Mouse (Mus musculus) lung, postnatal 0 days (tissue): Measurements from ENCODE around the gene Csnk1e. TPM values are rescaled to one million over a fixed set of nuclear protein-coding genes. Genes with fewer than 3 reads are reported as not detected.

ENCODE experiments used
- ATAC-seq: fragments of 200-750 bp; cut with Nextera tagmentation; 2 replicates; pipeline ENCODE4 v1.8.0; 2017; ENCODE audit warnings: moderate library complexity
- DNase-seq: peaks from one replicate; pipeline ENCODE4 v3.0.0-alpha.2; 2016; ENCODE audit warnings: low spot score
- H3K27ac ChIP-seq: fragments of 300-500 bp; sonication (generic); 2 replicates; pipeline ENCODE4 v1.5.1; 2014; ENCODE audit warnings: antibody characterized with exemption, mild to moderate bottlenecking, low read length, mixed read lengths
- H3K27me3 ChIP-seq: fragments of 300-500 bp; sonication (generic); replicated peaks from 2 replicates; pipeline ENCODE4 v1.6.1; 2014; ENCODE audit warnings: low read length, mixed read lengths; ENCODE audit not compliant: insufficient read depth
- H3K36me3 ChIP-seq: fragments of 300-500 bp; sonication (generic); 2 replicates; pipeline ENCODE4 v1.6.1; 2014; ENCODE audit warnings: low read length, mixed read lengths; ENCODE audit not compliant: insufficient read depth
- H3K4me1 ChIP-seq: fragments of 300-500 bp; sonication (generic); 2 replicates; pipeline ENCODE4 v1.6.1; 2014; ENCODE audit warnings: antibody characterized with exemption, low read depth, low read length, mixed read lengths; ENCODE audit not compliant: insufficient read depth
- H3K4me2 ChIP-seq: fragments of 300-500 bp; sonication (generic); replicated peaks from 2 replicates; pipeline ENCODE4 v1.6.1; 2014; ENCODE audit warnings: low read depth, mild to moderate bottlenecking, low read length, moderate library complexity, mixed read lengths
- H3K4me3 ChIP-seq: fragments of 300-500 bp; sonication (generic); 2 replicates; pipeline ENCODE4 v1.5.1; 2014; ENCODE audit warnings: low read depth, low read length
- H3K9ac ChIP-seq: fragments of 300-500 bp; sonication (generic); replicated peaks from 2 replicates; pipeline ENCODE4 v1.6.1; 2014; ENCODE audit warnings: low read depth, mild to moderate bottlenecking
- H3K9me3 ChIP-seq: fragments of 300-500 bp; sonication (generic); 2 replicates; pipeline ENCODE4 v1.6.1; 2016; ENCODE audit warnings: low read length, mixed read lengths
- CTCF ChIP-seq: IDR thresholded peaks from 2 replicates; pipeline ENCODE4 v1.5.1; 2016; ENCODE audit warnings: antibody characterized with exemption, mild to moderate bottlenecking
- EP300 ChIP-seq: IDR thresholded peaks from 2 replicates; pipeline ENCODE4 v1.6.1; 2016; ENCODE audit warnings: antibody characterized with exemption, mild to moderate bottlenecking, control low read depth
- WGBS: fragments of 180-500 bp; shearing (Covaris S2); extraction: QIAGEN DNeasy Blood & Tissue Kit; methylation state at CpG from one replicate; pipeline ENCODE4 v1.1.7; 2014; 5-methylcytosine and 5-hydroxymethylcytosine counted together
- polyA plus RNA-seq: library from polyadenylated mRNA; unstranded; fragments of >200 nt; fragmentation: Nextera tagmentation; extraction: Ambion mirVana; gene quantifications from 2 replicates; pipeline ENCODE4 v1.2.1, GENCODE M21; 2015

Gene Csnk1e
- polyA plus RNA-seq, 1 experiment from 2014 or later: 67.2 TPM

DNA sequence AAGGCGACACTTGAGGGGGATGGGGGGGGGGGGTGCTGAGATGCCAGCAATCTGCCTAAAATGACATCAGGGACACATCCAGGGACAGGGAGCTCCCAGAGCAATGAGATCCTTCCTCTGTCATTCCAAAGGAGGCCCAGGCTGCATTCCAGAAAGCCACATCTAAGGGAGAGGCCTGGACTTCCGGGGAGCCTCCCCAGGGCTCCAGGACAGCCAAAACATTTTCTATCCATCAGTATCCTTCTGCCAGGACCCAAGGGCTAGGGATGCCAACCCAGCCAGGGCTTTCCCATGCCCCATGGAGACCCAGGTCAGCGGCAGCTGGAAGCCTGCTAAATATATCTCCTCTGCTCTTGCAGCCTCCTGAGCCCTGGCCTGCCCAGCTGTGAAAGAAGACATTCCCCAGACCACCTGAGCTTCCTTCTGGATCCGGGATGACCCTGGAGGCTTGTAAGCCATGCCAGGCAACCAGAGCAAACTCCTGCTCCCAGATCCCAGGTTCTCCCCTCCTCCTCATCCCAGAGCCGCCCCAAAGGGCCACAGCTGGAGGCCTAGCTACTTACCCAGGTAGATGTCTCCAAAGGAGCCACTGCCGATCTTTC lies 17.1 kb downstream of the Csnk1e start:
- Histone ChIP-seq H3K4me1 (peaks cover 48% of the 10 kb centered on the region), H3K27me3 (no peaks in the 10 kb centered on the region), H3K9me3 (no peaks in the 10 kb centered on the region), H3K4me2 (peak overlapping the region; percentile 6; the same call in 1 of the 2 replicates), H3K27ac (peak overlapping the region; percentile 44), H3K9ac (no peak overlapping the region), H3K4me3 (no peak overlapping the region), H3K36me3 (peaks cover 11% of the 10 kb centered on the region; the same call in 1 of the 2 replicates)
- ATAC-seq: no peak
- 73% methylated on average over 6 of the region's 6 CpGs for WGBS
- DNase-seq: peak; percentile 54
- no peak for TF ChIP-seq EP300
- TF ChIP-seq CTCF: no peak

- no peak overlapping the region for H3K4me2 ChIP-seq
- no peaks in the 10 kb centered on the region for H3K27me3 ChIP-seq
- ATAC-seq (no peak), DNase-seq (no peak)
- no peaks in the 10 kb centered on the region for H3K9me3 ChIP-seq
- peak overlapping the region; percentile 44; the same call in 1 of the 2 replicates for H3K27ac ChIP-seq
- H3K4me3 ChIP-seq: no peak overlapping the region
- WGBS: 76% methylated on average over 11 of the region's 12 CpGs
- peaks cover 11% of the 10 kb centered on the region; the same call in 1 of the 2 replicates for H3K36me3 ChIP-seq
- no peak overlapping the region for H3K9ac ChIP-seq
- no peak for TF ChIP-seq EP300
- TF ChIP-seq CTCF: no peak
- H3K4me1 ChIP-seq: peaks cover 46% of the 10 kb centered on the region
Observed at GRCm38 (mm10) chr15:79437541-79438208, 17.7 kb downstream of the Csnk1e start.

- Histone ChIP-seq H3K4me1 (peaks cover 41% of the 10 kb centered on the region), H3K4me2 (0 out of 2 replicates have a peak overlapping the region, but pooled peaks have one; percentile 5), H3K9me3 (no peaks in the 10 kb centered on the region), H3K36me3 (peaks cover 11% of the 10 kb centered on the region; the same call in 1 of the 2 replicates), H3K27ac (peak overlapping the region; percentile 44; the same call in 1 of the 2 replicates), H3K4me3 (no peak overlapping the region), H3K9ac (no peak overlapping the region), H3K27me3 (no peaks in the 10 kb centered on the region)
- no peak for TF ChIP-seq EP300
- TF ChIP-seq CTCF: no peak
- no peak for ATAC-seq
- WGBS: 46% methylated on average over 7 of the region's 7 CpGs
- peak; percentile 24 for DNase-seq
Observed at GRCm38 (mm10) chr15:79436481-79436921, 18.9 kb downstream of the Csnk1e start.

DNA sequence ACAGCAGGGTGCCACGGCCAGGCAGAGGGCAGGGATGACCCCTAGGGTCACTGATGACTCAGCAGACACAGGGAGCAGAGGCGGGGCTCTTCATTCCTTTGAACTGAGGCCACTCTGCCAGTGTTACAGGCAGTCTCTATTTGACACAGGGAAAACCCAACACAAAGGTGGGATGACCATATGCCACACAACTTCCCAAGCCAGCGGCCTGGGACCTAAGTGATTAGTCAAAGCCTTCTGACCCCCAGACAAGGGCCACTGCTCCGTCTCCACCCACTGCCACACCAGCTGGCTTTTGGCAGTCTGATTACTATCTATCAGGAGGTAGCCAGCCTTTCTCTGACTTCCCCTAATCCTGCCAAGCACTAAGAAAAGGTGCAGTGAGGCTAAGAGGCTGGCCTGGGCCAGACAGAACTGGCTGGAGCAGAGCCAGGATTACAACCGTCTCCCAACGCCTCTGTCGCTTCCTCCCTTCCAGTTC lies 20.1 kb downstream of the Csnk1e start:
- 33% methylated on average over 7 of the region's 7 CpGs for WGBS
- ATAC-seq (peak; percentile 25), DNase-seq (peak; percentile 54)
- Histone ChIP-seq H3K36me3 (peaks cover 11% of the 10 kb centered on the region; the same call in 1 of the 2 replicates), H3K9ac (no peak overlapping the region), H3K4me1 (peaks cover 35% of the 10 kb centered on the region), H3K27ac (no peak overlapping the region), H3K4me2 (no peak overlapping the region), H3K9me3 (no peaks in the 10 kb centered on the region), H3K27me3 (no peaks in the 10 kb centered on the region), H3K4me3 (no peak overlapping the region)
- TF ChIP-seq EP300: no peak
- no peak for TF ChIP-seq CTCF

DNA sequence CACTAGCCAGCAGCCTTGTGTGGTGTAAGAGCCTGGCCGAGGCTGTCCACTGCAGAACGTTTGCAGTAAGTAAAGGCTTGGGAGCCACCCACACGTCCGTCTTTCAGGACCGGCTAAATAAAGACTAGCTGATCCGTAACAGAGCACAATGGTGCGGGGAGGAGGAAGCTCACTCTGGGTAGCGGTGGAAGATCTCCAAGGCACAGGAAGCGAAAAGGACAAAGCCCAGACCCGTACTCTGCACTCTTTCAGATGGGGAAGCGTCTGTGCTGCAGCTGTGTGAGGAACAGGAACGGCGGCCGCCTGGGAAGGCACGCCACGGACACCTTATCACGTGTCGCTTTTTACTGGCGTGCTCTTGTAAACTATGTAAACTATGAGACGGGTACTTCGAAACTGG lies 22.5 kb downstream of the Csnk1e start:
- H3K9me3 ChIP-seq: no peaks in the 10 kb centered on the region
- H3K27ac ChIP-seq: peak overlapping the region; percentile 45
- no peak for TF ChIP-seq CTCF
- no peak for TF ChIP-seq EP300
- WGBS: 26% methylated on average over 21 of the region's 21 CpGs
- DNase-seq (peak; percentile 70), ATAC-seq (peak; percentile 65)
- peaks cover 29% of the 10 kb centered on the region for H3K36me3 ChIP-seq
- H3K9ac ChIP-seq: no peak overlapping the region
- H3K4me3 ChIP-seq: no peak overlapping the region
- peak overlapping the region; percentile 12; the same call in 1 of the 2 replicates for H3K4me2 ChIP-seq
- peaks cover 19% of the 10 kb centered on the region for H3K4me1 ChIP-seq
- H3K27me3 ChIP-seq: no peaks in the 10 kb centered on the region

DNA sequence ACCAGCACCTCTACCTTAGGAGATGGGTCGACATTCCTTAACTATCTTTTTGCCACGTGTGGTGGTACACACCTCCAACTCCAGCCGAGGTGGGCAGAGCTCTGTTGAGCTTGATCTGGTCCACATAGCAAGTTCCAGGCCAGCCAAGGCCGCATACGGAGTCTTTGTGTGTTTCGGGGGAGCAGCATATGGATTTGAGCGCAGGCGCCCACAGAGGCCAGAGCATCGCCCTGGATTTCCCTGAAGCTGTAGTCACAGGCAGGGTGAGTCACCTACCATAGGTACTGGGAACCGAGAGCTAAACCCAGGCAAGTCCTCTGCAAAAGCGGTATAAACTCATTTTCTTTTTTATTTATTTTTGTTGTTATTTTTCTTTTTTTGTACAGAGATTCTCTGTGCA lies 23.0 kb downstream of the Csnk1e start:
- peaks cover 19% of the 10 kb centered on the region for H3K4me1 ChIP-seq
- H3K9me3 ChIP-seq: no peaks in the 10 kb centered on the region
- DNase-seq (no peak), ATAC-seq (no peak)
- peak overlapping the region; percentile 12; the same call in 1 of the 2 replicates for H3K4me2 ChIP-seq
- H3K36me3 ChIP-seq: peaks cover 28% of the 10 kb centered on the region
- 60% methylated on average over 11 of the region's 11 CpGs for WGBS
- peak overlapping the region; percentile 45 for H3K27ac ChIP-seq
- H3K9ac ChIP-seq: no peak overlapping the region
- H3K4me3 ChIP-seq: no peak overlapping the region
- H3K27me3 ChIP-seq: no peaks in the 10 kb centered on the region
- TF ChIP-seq EP300 (no peak), CTCF (no peak)
